Mouse (Mus musculus) thymus, postnatal 0 days (tissue): ENCODE data around the gene Slco2b1. TPM values are rescaled to one million over a fixed set of nuclear protein-coding genes. Genes with fewer than 3 reads are reported as not detected.
"Not testable (repeated sequence)": the region's sequence is repeated elsewhere in the genome, so short reads cannot be mapped to it uniquely, and the experiment has no call there.

Experiments used
- DNase-seq: peaks from one replicate; pipeline ENCODE4 v3.0.0-alpha.2; 2015; ENCODE audit warnings: low spot score
- polyA plus RNA-seq: library from polyadenylated mRNA; unstranded; fragments of >200 nt; fragmentation: Nextera tagmentation; extraction: Ambion mirVana; gene quantifications from 2 replicates; pipeline ENCODE4 v1.2.1, GENCODE M21; 2015

The Slco2b1 gene
- polyA plus RNA-seq, result 11.3 and 13.9 TPM in 2 replicates

DNA sequence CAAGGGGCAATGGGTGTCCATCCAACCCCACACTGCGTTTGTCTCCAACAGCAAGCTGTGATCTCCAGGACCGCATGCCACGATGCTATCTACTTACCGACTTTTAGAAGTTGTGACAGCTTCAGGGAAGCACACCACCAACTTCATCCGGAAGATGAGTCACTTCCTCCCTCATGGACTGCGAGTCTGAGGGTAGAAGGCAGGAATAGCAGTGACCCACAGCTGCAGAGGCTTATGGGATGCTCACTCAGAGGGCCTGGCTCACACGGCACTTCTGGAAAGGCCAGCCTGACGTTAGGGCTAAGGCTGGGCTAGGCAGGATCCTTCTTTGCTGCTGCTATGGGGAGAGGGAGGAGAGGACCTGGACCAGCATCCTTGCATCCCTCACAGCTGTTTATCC, at the start of gene Slco2b1:
Slco2b1 (minus strand) TSS at position 175 of the 400 bp plus-strand sequence.
- no peak for DNase-seq

- no peak for DNase-seq
Measured at GRCm38 (mm10) chr7:99739276-99739675, 28.1 kb upstream of the Slco2b1 start.

DNA sequence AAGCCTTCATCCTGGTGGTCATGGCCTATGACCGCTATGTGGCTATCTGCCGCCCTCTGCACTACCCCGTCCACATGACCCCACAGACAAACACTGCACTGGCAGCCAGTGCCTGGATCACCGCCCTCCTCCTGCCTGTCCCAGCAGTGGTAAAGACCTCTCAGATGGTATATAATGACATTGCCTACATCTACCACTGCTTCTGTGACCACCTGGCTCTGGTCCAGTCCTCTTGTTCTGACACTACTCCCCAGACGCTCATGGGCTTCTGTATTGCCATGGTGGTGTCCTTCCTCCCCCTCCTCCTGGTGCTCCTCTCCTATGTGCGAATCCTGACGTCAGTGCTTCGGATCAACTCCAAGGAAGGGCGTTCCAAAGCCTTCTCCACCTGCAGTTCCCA, 24.4 kb upstream of the Slco2b1 start:
- DNase-seq, result not testable (repeated sequence)

DNA sequence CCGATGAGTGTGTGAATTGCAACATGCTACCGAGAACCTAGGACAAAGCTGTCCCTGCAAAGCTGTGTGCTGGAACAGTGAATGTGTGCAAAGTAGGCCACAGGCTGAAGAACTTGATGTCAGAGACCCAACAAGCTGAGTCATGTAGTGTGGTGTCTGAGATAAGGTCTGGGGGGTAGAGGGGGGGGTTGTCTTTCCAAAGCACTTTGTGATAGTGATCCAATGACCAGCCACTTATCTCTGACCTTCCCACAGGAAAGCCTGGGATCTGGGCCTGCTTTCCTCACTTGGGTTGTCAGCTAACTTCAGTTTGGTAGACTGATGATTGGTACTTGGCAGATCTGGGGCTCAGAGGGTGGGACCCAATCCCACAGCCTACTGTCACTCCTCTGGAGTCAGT, 23.5 kb upstream of the Slco2b1 start:
- DNase-seq, result no peak

DNA sequence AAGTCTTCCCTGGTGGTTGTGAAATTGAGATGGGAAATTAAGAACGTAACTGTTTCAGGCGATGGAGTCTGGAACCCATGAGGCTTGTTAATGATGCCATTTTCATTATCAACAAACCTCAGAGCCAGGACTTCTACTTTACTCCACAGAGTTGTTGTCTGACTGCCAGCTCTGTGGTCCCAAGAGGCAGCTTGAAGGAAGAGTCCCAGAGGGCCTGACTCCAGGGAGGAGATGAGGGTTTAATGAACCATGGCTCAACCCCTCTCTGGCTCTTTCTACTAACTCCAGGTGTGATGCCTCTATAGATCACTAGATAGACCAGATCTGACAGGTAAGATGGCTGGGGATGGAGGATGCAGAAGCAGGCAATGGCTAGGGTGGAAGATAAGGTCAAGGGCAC, 18.8 kb upstream of the Slco2b1 start, which contains the start of gene Olfr520:
Olfr520 (plus strand) TSS at position 301 of the 400 bp plus-strand sequence.
- no peak for DNase-seq

DNA sequence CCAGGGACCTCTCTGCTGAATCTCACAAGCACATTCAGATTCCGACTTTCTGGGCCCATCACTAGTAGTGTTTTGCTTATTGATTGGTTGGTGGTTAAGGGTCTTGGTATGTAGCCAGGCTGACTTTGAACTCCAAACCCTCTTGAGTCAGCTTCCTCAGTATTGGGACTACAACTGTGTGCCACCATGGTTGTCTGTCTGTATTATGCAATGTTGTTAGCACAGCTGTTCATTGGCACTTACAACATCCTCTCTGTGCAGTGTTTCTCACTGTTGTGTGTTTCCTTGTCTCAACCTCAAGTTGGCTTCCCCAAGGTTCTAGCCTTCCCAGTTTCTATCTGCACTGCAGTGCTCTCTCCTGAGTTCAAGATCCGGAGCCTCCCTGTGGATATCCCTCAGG, 5.4 kb upstream of the Slco2b1 start:
- no peak for DNase-seq

DNA sequence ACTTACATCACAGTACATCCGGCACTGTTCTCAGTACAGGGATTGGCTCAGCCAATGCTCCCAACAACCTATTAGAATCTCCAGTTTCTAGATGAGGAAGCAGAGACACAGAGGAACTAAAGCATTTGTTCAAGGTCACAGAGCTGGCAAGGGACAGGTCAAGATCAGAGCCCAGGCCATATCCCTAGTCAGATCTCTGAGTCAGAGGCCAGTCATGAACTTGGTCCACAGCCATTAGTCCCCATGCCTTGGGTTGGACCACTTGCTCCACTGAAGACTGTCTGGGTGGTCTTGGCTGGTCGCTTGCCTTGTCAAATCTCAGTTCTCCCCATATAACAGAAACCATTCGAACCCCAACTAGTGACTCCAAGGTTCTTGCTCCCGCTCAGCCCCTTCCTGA, 1.3 kb upstream of the Slco2b1 start:
- DNase-seq, result no peak

DNA sequence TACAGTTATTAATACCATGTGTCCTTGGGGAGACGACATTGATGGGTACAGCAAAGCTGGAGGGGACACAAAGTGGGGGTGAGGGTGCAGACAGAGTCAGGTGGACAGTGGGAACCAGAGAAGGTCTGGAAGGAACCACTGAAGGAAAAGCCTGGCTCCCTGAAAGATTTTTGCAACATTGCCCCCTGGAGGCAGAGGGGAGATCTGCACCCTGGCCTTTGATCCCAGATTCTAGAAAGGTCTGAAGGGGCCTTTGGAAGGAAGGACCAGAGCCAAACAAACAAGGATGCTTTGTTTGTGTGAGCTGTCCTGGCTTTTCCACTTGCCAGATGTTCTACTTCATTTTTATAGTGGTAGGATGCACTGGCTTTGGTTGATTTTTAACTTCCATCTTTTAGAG, 664 bp downstream of the Slco2b1 start:
- peak; percentile 37 for DNase-seq

DNA sequence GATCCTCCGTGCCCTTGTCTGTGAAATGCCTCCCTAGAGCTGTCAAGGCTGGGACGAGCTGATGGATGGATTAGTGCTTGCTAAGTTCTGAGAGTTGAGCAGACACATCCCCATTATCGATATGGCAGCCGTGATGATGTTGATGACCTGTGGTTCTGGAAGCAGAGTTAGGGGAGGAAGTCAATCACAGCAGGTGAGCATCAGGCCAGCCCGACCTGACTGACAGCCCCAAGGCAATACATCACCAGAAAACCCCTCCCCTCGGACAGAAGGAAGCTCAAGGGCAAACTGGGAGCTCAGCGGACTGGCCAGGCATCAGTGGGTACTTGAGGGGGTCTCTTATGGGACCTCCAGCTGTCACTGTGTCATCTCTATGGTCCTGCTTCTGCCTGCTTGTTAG, 1.1 kb downstream of the Slco2b1 start:
- no peak for DNase-seq

DNA sequence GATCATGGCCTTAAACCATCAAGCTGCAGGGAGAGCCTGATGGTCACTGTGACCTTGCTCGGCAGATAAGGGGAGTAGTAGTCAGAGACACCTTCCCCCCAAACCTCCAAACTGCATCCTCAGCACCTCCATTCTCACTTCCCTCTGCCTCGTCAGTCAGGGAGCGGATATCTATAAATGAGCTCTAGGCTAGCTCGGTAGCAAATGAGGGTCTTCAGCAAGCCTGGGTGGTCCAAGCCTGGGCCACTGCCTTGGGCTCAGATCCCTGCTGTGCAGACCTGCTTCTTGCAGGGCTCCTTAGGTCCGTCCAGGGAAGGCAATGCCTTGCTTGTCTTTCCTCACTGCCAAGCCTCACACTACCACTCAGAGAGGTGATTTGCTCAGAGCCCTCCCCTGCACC, 2.4 kb downstream of the Slco2b1 start:
- DNase-seq, result no peak

GRCm38 (mm10) chr7:99708301-99708721, 2.8 kb downstream of the Slco2b1 start:
- DNase-seq, result no peak

- DNase-seq, result no peak
Measured at GRCm38 (mm10) chr7:99707671-99708070, 3.5 kb downstream of the Slco2b1 start.

GRCm38 (mm10) chr7:99707038-99707595, 4.0 kb downstream of the Slco2b1 start:
- no peak for DNase-seq

DNA sequence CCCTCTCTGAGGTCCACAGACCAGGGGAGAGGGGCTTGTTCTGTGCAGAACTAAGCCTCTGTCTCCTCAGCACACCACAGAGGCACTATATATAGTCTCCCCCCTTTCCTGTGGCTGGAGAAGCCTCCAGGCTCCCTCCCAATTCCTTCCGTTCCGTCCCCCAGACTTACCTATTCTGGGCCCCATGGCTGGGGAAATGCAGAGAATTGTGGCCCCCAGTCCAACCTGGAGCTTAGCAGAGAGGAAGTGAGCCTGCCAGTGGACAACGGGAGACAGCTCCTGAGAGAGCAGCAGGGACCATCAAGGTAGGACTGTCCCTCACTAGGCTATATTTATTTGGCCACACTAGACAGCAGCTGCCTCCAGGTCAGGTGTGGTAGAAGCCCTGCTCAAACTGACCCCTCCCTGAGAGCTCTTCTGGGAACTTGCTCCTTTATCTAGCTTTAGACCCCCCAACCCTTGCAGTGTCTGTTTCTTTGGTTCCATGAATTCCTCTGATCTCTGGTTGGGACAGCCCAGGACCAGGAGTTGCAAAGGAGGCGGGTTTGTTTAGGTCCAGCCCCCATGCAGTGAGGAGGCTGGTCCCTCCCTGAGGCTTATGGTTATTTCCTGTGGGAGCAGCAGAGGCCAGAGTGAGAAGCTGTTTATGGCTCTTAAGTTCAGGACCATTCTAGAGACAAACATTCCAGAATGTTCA, 4.7 kb downstream of the Slco2b1 start:
- no peak for DNase-seq

GRCm38 (mm10) chr7:99704736-99705519, 6.2 kb downstream of the Slco2b1 start:
- DNase-seq, result no peak

DNA sequence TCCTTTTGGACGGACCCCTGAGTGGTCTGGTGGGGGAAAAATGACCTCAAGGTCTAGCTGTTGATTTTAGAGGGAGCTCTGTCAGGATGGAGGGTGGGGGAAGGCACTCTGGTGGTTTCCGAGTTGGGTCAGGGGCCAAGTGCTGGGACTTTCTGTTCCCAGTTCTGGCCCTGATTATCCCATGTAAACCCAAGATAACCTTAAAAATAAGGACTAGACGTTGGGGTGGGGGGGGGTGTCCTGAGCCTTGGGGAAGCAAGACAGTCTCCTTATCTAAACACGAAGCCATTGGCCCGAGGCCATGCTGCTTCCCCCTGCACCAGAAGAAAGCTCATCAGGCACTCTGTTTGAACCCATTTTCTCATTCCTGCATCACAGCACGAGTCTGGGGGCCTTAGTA, 8.9 kb downstream of the Slco2b1 start:
- no peak for DNase-seq

GRCm38 (mm10) chr7:99700641-99701040, 10.5 kb downstream of the Slco2b1 start:
- DNase-seq, result no peak

- DNase-seq, result no peak
Measured at GRCm38 (mm10) chr7:99699709-99700151, 11.4 kb downstream of the Slco2b1 start.

DNA sequence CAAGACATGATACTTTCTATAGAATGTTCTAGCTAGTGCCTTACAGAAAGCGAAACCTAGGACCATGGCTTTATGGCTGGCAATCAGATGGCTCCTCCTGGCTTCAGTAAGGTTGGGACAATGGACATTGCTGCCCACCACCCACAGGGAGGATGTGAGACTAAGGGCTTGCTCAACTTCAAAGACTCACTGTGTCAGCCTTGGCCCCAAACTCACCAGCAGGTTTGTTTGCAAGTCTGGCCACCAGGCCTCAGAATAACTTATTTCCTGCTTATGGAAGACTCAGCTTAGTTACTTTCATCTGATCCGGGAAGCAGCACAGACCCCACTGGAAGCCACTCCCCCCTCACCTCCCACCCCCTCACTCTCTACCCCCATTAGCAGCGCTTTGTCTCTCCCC, 12.0 kb downstream of the Slco2b1 start:
- DNase-seq, result no peak

DNA sequence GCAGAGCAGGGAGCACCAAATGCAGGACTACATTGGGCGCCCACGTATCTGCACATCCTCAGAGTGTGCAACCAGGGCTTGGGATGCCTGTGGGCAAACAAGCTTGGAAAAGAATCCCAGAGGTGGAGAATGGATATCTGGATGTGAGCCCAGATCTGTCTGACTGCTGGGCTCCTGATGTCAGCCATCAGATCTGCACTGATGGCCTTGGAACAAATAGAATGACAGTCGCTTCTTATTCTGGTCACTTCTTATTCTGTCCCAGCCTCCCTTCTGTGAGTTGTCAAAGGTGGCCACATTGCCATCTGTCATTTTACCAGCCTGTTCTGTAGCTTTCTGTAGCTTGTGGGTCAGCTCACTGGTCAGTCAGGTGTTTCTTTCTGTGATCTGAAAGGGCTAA, 12.6 kb downstream of the Slco2b1 start:
- DNase-seq, result no peak

- DNase-seq, result no peak
Measured at GRCm38 (mm10) chr7:99695471-99696057, 15.6 kb downstream of the Slco2b1 start.

DNA sequence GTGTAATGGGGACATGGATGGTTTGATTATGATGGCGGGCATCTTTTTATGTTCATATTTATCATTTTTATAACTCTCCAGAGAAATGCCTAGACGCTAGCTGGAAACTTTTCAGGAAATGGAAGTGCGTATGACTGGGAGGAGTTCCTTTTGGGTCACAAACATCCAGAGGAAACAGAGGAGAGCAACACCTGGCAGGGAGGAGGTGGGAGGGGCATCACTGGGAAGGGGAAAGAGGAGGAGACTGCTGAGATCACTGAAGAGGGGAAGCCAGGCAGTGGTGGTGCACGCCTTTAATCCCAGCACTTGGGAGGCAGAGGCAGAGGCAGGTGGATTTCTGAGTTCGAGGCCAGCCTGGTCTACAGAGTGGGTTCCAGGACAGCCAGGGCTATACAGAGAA, 16.7 kb downstream of the Slco2b1 start:
- not testable (repeated sequence) for DNase-seq
